Mouse (Mus musculus) CH12.LX (cell line): ENCODE data around the gene Ptprs. TPM values are rescaled to one million over a fixed set of nuclear protein-coding genes. Genes with fewer than 3 reads are reported as not detected.

Source experiments
- DNase-seq: peaks from one replicate; pipeline ENCODE4 v3.0.0-alpha.2; 2013; ENCODE audit errors: extremely low read depth
- H3K27ac ChIP-seq: 2 replicates; pipeline ENCODE4 v1.5.1; 2012; ENCODE audit warnings: low read depth, mild to moderate bottlenecking, control low read depth, moderate library complexity; ENCODE audit not compliant: insufficient read depth
- H3K27me3 ChIP-seq: replicated peaks from 2 replicates; pipeline ENCODE3; 2012; ENCODE audit warnings: inconsistent platforms
- H3K36me3 ChIP-seq, 2 experiments: replicated peaks in 1 of 2; 2 replicates each; pipeline versions ENCODE3 to v1.6.1; 2012; ENCODE audit warnings: inconsistent platforms in 1 of 2, low read length in 1 of 2, mild to moderate bottlenecking in 1 of 2, mixed read lengths in 1 of 2, moderate library complexity in 1 of 2; ENCODE audit not compliant: control insufficient read depth in 1 of 2, insufficient read depth in 1 of 2
- H3K4me1 ChIP-seq, 2 experiments: 2 replicates each; pipeline ENCODE4 v1.6.1; 2012; ENCODE audit warnings: inconsistent platforms in 1 of 2, moderate library complexity in 1 of 2; ENCODE audit not compliant: insufficient read depth in 2 of 2, control insufficient read depth in 1 of 2
- H3K4me2 ChIP-seq: 2 replicates; pipeline ENCODE4 v1.6.1; 2012; ENCODE audit warnings: low read depth, mild to moderate bottlenecking, control low read depth; ENCODE audit not compliant: poor library complexity, insufficient read depth, severe bottlenecking
- H3K4me3 ChIP-seq, 3 experiments: fragments of 150-350 bp in 1 of 3; sonication (generic) in 1 of 3; replicated peaks in 1 of 3; 2 replicates each; pipeline versions ENCODE3 to v1.5.1; 2011 to 2012; ENCODE audit warnings: low read depth in 2 of 3, low read length in 2 of 3, mild to moderate bottlenecking in 2 of 3, moderate library complexity in 2 of 3, control low read depth in 1 of 3, improper control_type of control experiment in 1 of 3, inconsistent platforms in 1 of 3, mixed read lengths in 1 of 3; ENCODE audit not compliant: poor library complexity in 1 of 3
- H3K79me2 ChIP-seq: replicated peaks from 2 replicates; pipeline ENCODE4 v1.6.1; 2012; ENCODE audit warnings: mild to moderate bottlenecking, moderate library complexity; ENCODE audit not compliant: control insufficient read depth, poor library complexity, insufficient read depth, severe bottlenecking; ENCODE audit errors: extremely low read depth
- H3K9ac ChIP-seq: 2 replicates; pipeline ENCODE4 v1.6.1; 2012; ENCODE audit warnings: low read depth, mild to moderate bottlenecking, control low read depth, moderate library complexity; ENCODE audit not compliant: insufficient read depth
- H3K9me3 ChIP-seq: replicated peaks from 2 replicates; pipeline ENCODE3; 2012; ENCODE audit warnings: low read length, inconsistent platforms, mixed read lengths
- BHLHE40 ChIP-seq: IDR thresholded peaks from 2 replicates; pipeline ENCODE4 v1.6.1; 2011; ENCODE audit warnings: mild to moderate bottlenecking, low read depth, low read length, improper control_type of control experiment
- CHD1 ChIP-seq: IDR thresholded peaks from 2 replicates; pipeline ENCODE4 v1.6.1; 2012; ENCODE audit warnings: low read depth, low read length, improper control_type of control experiment, inconsistent platforms
- CHD2 ChIP-seq: IDR thresholded peaks from 2 replicates; pipeline ENCODE4 v1.6.1; 2011; ENCODE audit warnings: low read length, improper control_type of control experiment
- CTCF ChIP-seq, 2 experiments: IDR thresholded peaks in 1 of 2; conservative IDR thresholded peaks in 1 of 2; 2 replicates each; pipeline ENCODE4 v1.5.1; 2011 to 2012; ENCODE audit warnings: low read depth in 2 of 2, low read length in 2 of 2, improper control_type of control experiment in 1 of 2, inconsistent platforms in 1 of 2, mild to moderate bottlenecking in 1 of 2, moderate library complexity in 1 of 2
- ELF1 ChIP-seq: IDR thresholded peaks from 2 replicates; pipeline ENCODE4 v1.6.1; 2014; ENCODE audit warnings: low read depth, mild to moderate bottlenecking, inconsistent platforms, low read length, improper control_type of control experiment
- EP300 ChIP-seq: IDR thresholded peaks from 2 replicates; pipeline ENCODE4 v1.6.1; 2011; ENCODE audit warnings: low read length, improper control_type of control experiment
- ETS1 ChIP-seq: conservative IDR thresholded peaks from 2 replicates; pipeline ENCODE4 v1.6.1; 2012; ENCODE audit warnings: low read depth, mild to moderate bottlenecking, inconsistent platforms, low read length, improper control_type of control experiment, moderate library complexity
- GABPA ChIP-seq: IDR thresholded peaks from 2 replicates; pipeline ENCODE4 v1.6.1; 2012; ENCODE audit warnings: low read depth, low read length, improper control_type of control experiment, inconsistent platforms; ENCODE audit not compliant: insufficient replicate concordance
- HCFC1 ChIP-seq: IDR thresholded peaks from 2 replicates; pipeline ENCODE4 v1.6.1; 2012; ENCODE audit warnings: low read depth, mild to moderate bottlenecking, inconsistent platforms, low read length, improper control_type of control experiment
- IRF4 ChIP-seq: IDR thresholded peaks from 2 replicates; pipeline ENCODE4 v1.6.1; 2014; ENCODE audit warnings: low read depth, mild to moderate bottlenecking, inconsistent platforms, low read length, improper control_type of control experiment
- KAT2A ChIP-seq: IDR thresholded peaks from 2 replicates; pipeline ENCODE4 v1.6.1; 2012; ENCODE audit warnings: low read length, improper control_type of control experiment, inconsistent platforms; ENCODE audit not compliant: insufficient replicate concordance
- MAFK ChIP-seq: IDR thresholded peaks from 2 replicates; pipeline ENCODE4 v1.6.1; 2011; ENCODE audit warnings: low read length, improper control_type of control experiment; ENCODE audit not compliant: insufficient replicate concordance
- MAX ChIP-seq: IDR thresholded peaks from 2 replicates; pipeline ENCODE4 v1.6.1; 2011; ENCODE audit warnings: low read length, improper control_type of control experiment
- MEF2A ChIP-seq: IDR thresholded peaks from 2 replicates; pipeline ENCODE4 v1.6.1; 2014; ENCODE audit warnings: low read depth, mild to moderate bottlenecking, inconsistent platforms, low read length, improper control_type of control experiment, borderline replicate concordance
- MXI1 ChIP-seq: IDR thresholded peaks from 2 replicates; pipeline ENCODE4 v1.6.1; 2011; ENCODE audit warnings: mild to moderate bottlenecking, low read depth, low read length, improper control_type of control experiment
- MYC ChIP-seq: IDR thresholded peaks from 2 replicates; pipeline ENCODE4 v1.6.1; 2011; ENCODE audit warnings: low read depth, mild to moderate bottlenecking, improper control_type of control experiment, low read length
- NELFE ChIP-seq: IDR thresholded peaks from 2 replicates; pipeline ENCODE4 v1.6.1; 2011; ENCODE audit warnings: low read depth, low read length, improper control_type of control experiment
- POLR2AphosphoS2 ChIP-seq: IDR thresholded peaks from 2 replicates; pipeline ENCODE4 v1.6.1; 2011; ENCODE audit warnings: low read depth, low read length, improper control_type of control experiment
- RAD21 ChIP-seq: IDR thresholded peaks from 2 replicates; pipeline ENCODE4 v1.6.1; 2011; ENCODE audit warnings: low read depth, mild to moderate bottlenecking, low read length, improper control_type of control experiment, moderate library complexity
- RCOR1 ChIP-seq: conservative IDR thresholded peaks from 2 replicates; pipeline ENCODE4 v1.6.1; 2012; ENCODE audit warnings: low read depth, mild to moderate bottlenecking, inconsistent platforms, low read length, improper control_type of control experiment
- SIN3A ChIP-seq: IDR thresholded peaks from 2 replicates; pipeline ENCODE4 v1.6.1; 2012; ENCODE audit warnings: low read length, improper control_type of control experiment, inconsistent platforms
- SMC3 ChIP-seq: IDR thresholded peaks from 2 replicates; pipeline ENCODE4 v1.6.1; 2011; ENCODE audit warnings: low read depth, low read length, improper control_type of control experiment
- TBP ChIP-seq: conservative IDR thresholded peaks from 2 replicates; pipeline ENCODE4 v1.6.1; 2011; ENCODE audit warnings: low read depth, low read length, improper control_type of control experiment
- UBTF ChIP-seq: IDR thresholded peaks from 2 replicates; pipeline ENCODE4 v1.6.1; 2012; ENCODE audit warnings: low read depth, mild to moderate bottlenecking, inconsistent platforms, low read length, improper control_type of control experiment, moderate library complexity
- ZNF384 ChIP-seq: IDR thresholded peaks from 2 replicates; pipeline ENCODE4 v1.6.1; 2012; ENCODE audit warnings: low read depth, low read length, improper control_type of control experiment, inconsistent platforms
- dilution Hi-C: fragments of 300-500 bp; cut with MboI; formaldehyde crosslinking; loops from 2 replicates; pipeline ENCODE4 v1.14.3; 2020; ENCODE audit warnings: low sequenced_read_pairs; ENCODE audit not compliant: extremely low pct_unique_long_range_greater_than_20kb, extremely low pct_ligation_motif_present
- in situ Hi-C: fragments of 300-500 bp; cut with MboI; formaldehyde crosslinking; loops from 3 replicates; pipeline ENCODE4 v1.14.3; 2019; ENCODE audit warnings: low sequenced_read_pairs, low pct_ligation_motif_present, low pct_unique_long_range_greater_than_20kb, mixed read lengths
- polyA plus RNA-seq: library from polyadenylated mRNA; unstranded; fragments of >175 nt; gene quantifications from 2 replicates; pipeline ENCODE4 v1.2.1, GENCODE M21; 2012; ENCODE audit warnings: low read depth; ENCODE audit not compliant: insufficient read length
- total RNA-seq, 2 experiments: library from RNA; depleted of rRNA; stranded (reverse); fragments of 300-350 nt in 1 of 2; fragments of >200 nt in 1 of 2; gene quantifications; 2 replicates each; pipeline ENCODE4 v1.2.3; 2012 to 2014

Ptprs gene
- total and polyA plus RNA-seq, 3 experiments, result 11.3 to 41.1 (median 27.0) TPM

- TF ChIP-seq KAT2A, result no peak
- no peak for TF ChIP-seq MYC
- TF ChIP-seq ZNF384, result no peak
- TF ChIP-seq SIN3A, result peak; percentile 32; the same call in 1 of the 2 replicates
- no peak for TF ChIP-seq GABPA
- TF ChIP-seq CHD1, result no peak
- TF ChIP-seq RCOR1, result no peak
- no peak for TF ChIP-seq RAD21
- no peak for TF ChIP-seq POLR2AphosphoS2
- TF ChIP-seq MAFK, result no peak
- TF ChIP-seq MEF2A, result 0 out of 2 replicates have a peak, but pooled peaks have one; percentile 16
- TF ChIP-seq SMC3, result no peak
- no peak; the same call in 1 of the 2 replicates for TF ChIP-seq HCFC1
- 0 out of 2 replicates have a peak, but pooled peaks have one; percentile 29 for TF ChIP-seq MXI1
- TF ChIP-seq CTCF (conservative IDR thresholded peaks at IDR 0.05 in 1 of 2, IDR thresholded peaks at IDR 0.05 in 1 of 2; ENCODE audit: low read depth in 2 of 2, low read length in 2 of 2), result no peak
- TF ChIP-seq, all 38 proteins: peak for 18
Measured at GRCm38 (mm10) chr17:56507161-56508068, 31.1 kb upstream of the Ptprs start (continued).

GRCm38 (mm10) chr17:56506417-56507065 lies 30.3 kb upstream of the Ptprs start:
- no peak for DNase-seq
- dilution Hi-C loops, result no loop called here
- in situ Hi-C loops, result loop anchor here (5.0 kb wide), 1 partner anchor 36 kb away; no protein-coding TSS in a partner anchor
- H3K79me2 ChIP-seq, result no peaks in the 10 kb centered on the region
- peaks cover 2 to 15% of the 10 kb centered on the region in 2 experiments; a peak in 2 of 4 replicates for H3K4me1 ChIP-seq
- no peak overlapping the region for H3K4me2 ChIP-seq
- no peak for TF ChIP-seq BHLHE40
- no peak for TF ChIP-seq UBTF
- TF ChIP-seq NELFE, result no peak
- no peak for TF ChIP-seq MAX
- no peak for TF ChIP-seq MXI1
- no peak for TF ChIP-seq EP300
- no peak for TF ChIP-seq CHD2
- TF ChIP-seq TBP, result no peak
- TF ChIP-seq ELF1, result no peak
- TF ChIP-seq ETS1, result no peak
- TF ChIP-seq IRF4, result no peak
- TF ChIP-seq HCFC1, result no peak
- H3K27me3 ChIP-seq, result peaks cover 13% of the 10 kb centered on the region
- H3K27ac ChIP-seq, result no peak overlapping the region
- H3K9ac ChIP-seq, result no peak overlapping the region
- no peaks in the 10 kb centered on the region for H3K36me3 ChIP-seq
- H3K9me3 ChIP-seq, result peaks cover 34% of the 10 kb centered on the region
- H3K4me3 ChIP-seq, result no peak overlapping the region
